Mouse (Mus musculus): ENCODE measurements around the gene Mrpl51. TPM values are rescaled to one million over a fixed set of nuclear protein-coding genes. Genes with fewer than 3 reads are reported as not detected.
A peak's percentile ranks its signal among the peaks of the same experiment; 100 is the strongest.

The Mrpl51 gene
- total and polyA plus RNA-seq, 3 experiments, result 166 to 343 (median 303) TPM

GRCm38 (mm10) chr6:125148926-125149568 lies 42.6 kb upstream of the Mrpl51 start:
- H3K9ac ChIP-seq (ENCODE audit: low read depth, low read length), result peak overlapping the region; percentile 50
- peaks cover 32% of the 10 kb centered on the region for H3K4me1 ChIP-seq (ENCODE audit: control insufficient read depth, insufficient read depth, low read length)
- no peaks in the 10 kb centered on the region for H3K27me3 ChIP-seq (ENCODE audit: control insufficient read depth, insufficient read depth, low read length)
- H3K4me3 ChIP-seq, result peak overlapping the region; percentile 3; the same call in 1 of the 2 replicates
- TF ChIP-seq POLR2A (IDR thresholded peaks at IDR 0.05; ENCODE audit: insufficient read depth, low read depth, low read length) (0 out of 2 replicates have a peak, but pooled peaks have one; percentile 11), EP300 (IDR thresholded peaks at IDR 0.05; ENCODE audit: insufficient read depth, low read depth, low read length) (no peak), CTCF (IDR thresholded peaks at IDR 0.05) (no peak)
- intact Hi-C loops (cut with DNase I), result no loop called here
- H3K27ac ChIP-seq, result peak overlapping the region; percentile 89
- H3K79me2 ChIP-seq (replicated peaks; ENCODE audit: control insufficient read depth, insufficient read depth, low read length), result peaks cover 5% of the 10 kb centered on the region
- H3K36me3 ChIP-seq (ENCODE audit: control insufficient read depth, insufficient read depth, low read length), result peaks cover 3% of the 10 kb centered on the region; the same call in 1 of the 2 replicates
- peak; percentile 70 to 78 for DNase-seq
- WGBS, result 24% methylated on average over 16 of the region's 16 CpGs

GRCm38 (mm10) chr6:125149569-125149950 lies 42.0 kb upstream of the Mrpl51 start:
- WGBS, result 34% methylated on average over 7 of the region's 7 CpGs
- TF ChIP-seq EP300 (IDR thresholded peaks at IDR 0.05; ENCODE audit: insufficient read depth, low read depth, low read length), result no peak
- TF ChIP-seq POLR2A (IDR thresholded peaks at IDR 0.05; ENCODE audit: insufficient read depth, low read depth, low read length), result no peak
- no peak for TF ChIP-seq CTCF (IDR thresholded peaks at IDR 0.05)
- Histone ChIP-seq H3K4me3 (no peak overlapping the region; the same call in 1 of the 2 replicates), H3K79me2 (replicated peaks; ENCODE audit: control insufficient read depth, insufficient read depth, low read length) (peaks cover 5% of the 10 kb centered on the region), H3K9ac (ENCODE audit: low read depth, low read length) (peak overlapping the region; percentile 50), H3K27ac (peak overlapping the region; percentile 89), H3K27me3 (ENCODE audit: control insufficient read depth, insufficient read depth, low read length) (no peaks in the 10 kb centered on the region), H3K36me3 (ENCODE audit: control insufficient read depth, insufficient read depth, low read length) (peaks cover 3% of the 10 kb centered on the region; the same call in 1 of the 2 replicates), H3K4me1 (ENCODE audit: control insufficient read depth, insufficient read depth, low read length) (peaks cover 32% of the 10 kb centered on the region)
- intact Hi-C loops (cut with DNase I), result no loop called here
- no peak for DNase-seq

- 0 out of 2 replicates have a peak overlapping the region, but pooled peaks have one; percentile 13 for H3K9ac ChIP-seq (ENCODE audit: low read depth, low read length)
- peaks cover 3% of the 10 kb centered on the region; the same call in 1 of the 2 replicates for H3K36me3 ChIP-seq (ENCODE audit: control insufficient read depth, insufficient read depth, low read length)
Observed at GRCm38 (mm10) chr6:125152212-125153017, 39.2 kb upstream of the Mrpl51 start.

GRCm38 (mm10) chr6:125153018-125153389 lies 38.6 kb upstream of the Mrpl51 start:
- no peak overlapping the region for H3K4me3 ChIP-seq
- no peak for DNase-seq
- peaks cover 18% of the 10 kb centered on the region for H3K4me1 ChIP-seq (ENCODE audit: control insufficient read depth, insufficient read depth, low read length)
- H3K36me3 ChIP-seq (ENCODE audit: control insufficient read depth, insufficient read depth, low read length), result peaks cover 3% of the 10 kb centered on the region; the same call in 1 of the 2 replicates
- H3K27me3 ChIP-seq (ENCODE audit: control insufficient read depth, insufficient read depth, low read length), result no peaks in the 10 kb centered on the region
- H3K27ac ChIP-seq, result no peak overlapping the region
- TF ChIP-seq POLR2A (IDR thresholded peaks at IDR 0.05; ENCODE audit: insufficient read depth, low read depth, low read length) (no peak), EP300 (IDR thresholded peaks at IDR 0.05; ENCODE audit: insufficient read depth, low read depth, low read length) (no peak), CTCF (IDR thresholded peaks at IDR 0.05) (no peak)
- WGBS, result 82% methylated on average over 5 of the region's 5 CpGs
- H3K79me2 ChIP-seq (replicated peaks; ENCODE audit: control insufficient read depth, insufficient read depth, low read length), result peaks cover 3% of the 10 kb centered on the region; the same call in 1 of the 2 replicates
- no peak overlapping the region for H3K9ac ChIP-seq (ENCODE audit: low read depth, low read length)
- intact Hi-C loops (cut with DNase I), result no loop called here

More at GRCm38 (mm10) chr6:125152212-125153017, 39.2 kb upstream of the Mrpl51 start:
- intact Hi-C loops (cut with DNase I), result no loop called here
- H3K4me3 ChIP-seq, result no peak overlapping the region
- peak; percentile 74 to 79 for DNase-seq
- H3K4me1 ChIP-seq (ENCODE audit: control insufficient read depth, insufficient read depth, low read length), result peaks cover 22% of the 10 kb centered on the region
- TF ChIP-seq POLR2A (IDR thresholded peaks at IDR 0.05; ENCODE audit: insufficient read depth, low read depth, low read length), result no peak
- TF ChIP-seq EP300 (IDR thresholded peaks at IDR 0.05; ENCODE audit: insufficient read depth, low read depth, low read length), result no peak
- no peak for TF ChIP-seq CTCF (IDR thresholded peaks at IDR 0.05)
- H3K79me2 ChIP-seq (replicated peaks; ENCODE audit: control insufficient read depth, insufficient read depth, low read length), result peaks cover 3% of the 10 kb centered on the region; the same call in 1 of the 2 replicates
- H3K27me3 ChIP-seq (ENCODE audit: control insufficient read depth, insufficient read depth, low read length), result no peaks in the 10 kb centered on the region
- peak overlapping the region; percentile 28; the same call in 1 of the 2 replicates for H3K27ac ChIP-seq
- WGBS, result 66% methylated on average over 22 of the region's 22 CpGs

GRCm38 (mm10) chr6:125153682-125154081 lies 37.9 kb upstream of the Mrpl51 start:
- 92% methylated on average over 4 of the region's 4 CpGs for WGBS
- Histone ChIP-seq H3K4me3 (no peak overlapping the region), H3K4me1 (ENCODE audit: control insufficient read depth, insufficient read depth, low read length) (peaks cover 13% of the 10 kb centered on the region), H3K79me2 (replicated peaks; ENCODE audit: control insufficient read depth, insufficient read depth, low read length) (peaks cover 3% of the 10 kb centered on the region; the same call in 1 of the 2 replicates), H3K27me3 (ENCODE audit: control insufficient read depth, insufficient read depth, low read length) (no peaks in the 10 kb centered on the region), H3K9ac (ENCODE audit: low read depth, low read length) (no peak overlapping the region), H3K27ac (no peak overlapping the region), H3K36me3 (ENCODE audit: control insufficient read depth, insufficient read depth, low read length) (peaks cover 3% of the 10 kb centered on the region; the same call in 1 of the 2 replicates)
- TF ChIP-seq EP300 (IDR thresholded peaks at IDR 0.05; ENCODE audit: insufficient read depth, low read depth, low read length) (no peak), CTCF (IDR thresholded peaks at IDR 0.05) (no peak), POLR2A (IDR thresholded peaks at IDR 0.05; ENCODE audit: insufficient read depth, low read depth, low read length) (no peak)
- intact Hi-C loops (cut with DNase I), result no loop called here
- no peak for DNase-seq
